Mouse (Mus musculus): ENCODE measurements around the gene Sprr2a3. TPM values are rescaled to one million over a fixed set of nuclear protein-coding genes. Genes with fewer than 3 reads are reported as not detected.
"Not testable (repeated sequence)": the region's sequence is repeated elsewhere in the genome, so short reads cannot be mapped to it uniquely, and the experiment has no call there.

Gene Sprr2a3
- not detected for total RNA-seq (2021)
- long read RNA-seq, experiment 1: 0 reads
- long read RNA-seq, experiment 2: 0 reads

GRCm38 (mm10) chr3:92285101-92285500 lies at the start of gene Sprr2a3:
Gene Sprr2a3, plus strand, starts transcription at chr3:92285417.
- intact Hi-C loops (cut with DNase I); DNase-seq: not testable (repeated sequence)

GRCm38 (mm10) chr3:92236463-92237189 lies 48.6 kb upstream of the Sprr2a3 start:
- intact Hi-C loops (cut with DNase I); DNase-seq: not testable (repeated sequence)

GRCm38 (mm10) chr3:92238736-92239135 lies 46.5 kb upstream of the Sprr2a3 start:
- intact Hi-C loops (cut with DNase I): not testable (repeated sequence)

GRCm38 (mm10) chr3:92239197-92239596 lies 46.0 kb upstream of the Sprr2a3 start:
- intact Hi-C loops (cut with DNase I); DNase-seq: not testable (repeated sequence)

More at GRCm38 (mm10) chr3:92238736-92239135, 46.5 kb upstream of the Sprr2a3 start:
- not testable (repeated sequence) for DNase-seq

GRCm38 (mm10) chr3:92244833-92245232 lies 40.4 kb upstream of the Sprr2a3 start:
- intact Hi-C loops (cut with DNase I); DNase-seq: not testable (repeated sequence)

- DNase-seq; intact Hi-C loops (cut with DNase I): not testable (repeated sequence)
Observed at GRCm38 (mm10) chr3:92246245-92246644, 39.0 kb upstream of the Sprr2a3 start.

GRCm38 (mm10) chr3:92248494-92248893 lies 36.7 kb upstream of the Sprr2a3 start:
- intact Hi-C loops (cut with DNase I); DNase-seq: not testable (repeated sequence)

- intact Hi-C loops (cut with DNase I); DNase-seq: not testable (repeated sequence)
Observed at GRCm38 (mm10) chr3:92250450-92250849, 34.8 kb upstream of the Sprr2a3 start.

- not testable (repeated sequence) for DNase-seq
Observed at GRCm38 (mm10) chr3:92253860-92254259, 31.4 kb upstream of the Sprr2a3 start.

GRCm38 (mm10) chr3:92258526-92258925 lies 26.7 kb upstream of the Sprr2a3 start:
- DNase-seq; intact Hi-C loops (cut with DNase I): not testable (repeated sequence)

More at GRCm38 (mm10) chr3:92253860-92254259, 31.4 kb upstream of the Sprr2a3 start:
- intact Hi-C loops (cut with DNase I): not testable (repeated sequence)

- intact Hi-C loops (cut with DNase I); DNase-seq: not testable (repeated sequence)
Observed at GRCm38 (mm10) chr3:92263462-92263861, 21.8 kb upstream of the Sprr2a3 start.

- intact Hi-C loops (cut with DNase I); DNase-seq: not testable (repeated sequence)
Observed at GRCm38 (mm10) chr3:92271414-92271985, 13.7 kb upstream of the Sprr2a3 start.

- DNase-seq; intact Hi-C loops (cut with DNase I): not testable (repeated sequence)
Observed at GRCm38 (mm10) chr3:92273504-92273903, 11.7 kb upstream of the Sprr2a3 start.

- DNase-seq; intact Hi-C loops (cut with DNase I): not testable (repeated sequence)
Observed at GRCm38 (mm10) chr3:92274018-92274417, 11.2 kb upstream of the Sprr2a3 start.

GRCm38 (mm10) chr3:92279663-92280062 lies 5.6 kb upstream of the Sprr2a3 start:
- intact Hi-C loops (cut with DNase I); DNase-seq: not testable (repeated sequence)

GRCm38 (mm10) chr3:92280963-92281606 lies 4.1 kb upstream of the Sprr2a3 start:
- intact Hi-C loops (cut with DNase I): not testable (repeated sequence)

GRCm38 (mm10) chr3:92288489-92288888 lies 3.3 kb downstream of the Sprr2a3 start:
- DNase-seq; intact Hi-C loops (cut with DNase I): not testable (repeated sequence)

More at GRCm38 (mm10) chr3:92280963-92281606, 4.1 kb upstream of the Sprr2a3 start:
- DNase-seq: not testable (repeated sequence)

GRCm38 (mm10) chr3:92307406-92307805 lies 22.2 kb downstream of the Sprr2a3 start:
- intact Hi-C loops (cut with DNase I): no loop called here
- DNase-seq: no peak

- intact Hi-C loops (cut with DNase I): no loop called here
Observed at GRCm38 (mm10) chr3:92316320-92316719, 31.1 kb downstream of the Sprr2a3 start, which contains the start of gene Sprr2b. Gene Sprr2b, plus strand, starts transcription at chr3:92316620.

GRCm38 (mm10) chr3:92317384-92317783 lies 32.2 kb downstream of the Sprr2a3 start:
- DNase-seq: no peak
- intact Hi-C loops (cut with DNase I): no loop called here

More at GRCm38 (mm10) chr3:92316320-92316719, 31.1 kb downstream of the Sprr2a3 start, which contains the start of gene Sprr2b:
- no peak for DNase-seq

GRCm38 (mm10) chr3:92336278-92336677 lies 51.1 kb downstream of the Sprr2a3 start:
- DNase-seq: no peak
- intact Hi-C loops (cut with DNase I): no loop called here
